Mouse (Mus musculus) kidney, adult 2 months (tissue): ENCODE measurements around the gene Mob3b.

Experiments used
- CTCF ChIP-seq: fragments of 200-500 bp; conservative IDR thresholded peaks from 2 replicates; pipeline ENCODE4 v1.5.1; 2011; ENCODE audit warnings: low read depth, mild to moderate bottlenecking, control low read depth, low read length, moderate library complexity, mixed read lengths; ENCODE audit not compliant: insufficient read depth, insufficient read length
- POLR2A ChIP-seq: fragments of 200-500 bp; IDR thresholded peaks from one replicate; pipeline ENCODE4 v1.6.1; 2011; ENCODE audit warnings: low read depth, low read length, control low read depth

GRCm38 (mm10) chr4:34987568-34987967, 169.7 kb downstream of the Mob3b start:
- TF ChIP-seq POLR2A: no peak
- TF ChIP-seq CTCF: no peak
